Mouse (Mus musculus) adrenal gland, adult 8-10 months (tissue): ENCODE results near the gene Gabbr2. TPM values are rescaled to one million over a fixed set of nuclear protein-coding genes. Genes with fewer than 3 reads are reported as not detected.

Experiments
- DNase-seq: peaks from one replicate; pipeline ENCODE4 v3.0.0; 2022
- total RNA-seq, 4 experiments: library from RNA; stranded (reverse); gene quantifications; 2 replicates each; pipeline ENCODE4 v1.2.4; 2022

The Gabbr2 gene
- total RNA-seq, 4 experiments from 2014 or later: 0.31 to 0.52 (median 0.39) TPM

DNA sequence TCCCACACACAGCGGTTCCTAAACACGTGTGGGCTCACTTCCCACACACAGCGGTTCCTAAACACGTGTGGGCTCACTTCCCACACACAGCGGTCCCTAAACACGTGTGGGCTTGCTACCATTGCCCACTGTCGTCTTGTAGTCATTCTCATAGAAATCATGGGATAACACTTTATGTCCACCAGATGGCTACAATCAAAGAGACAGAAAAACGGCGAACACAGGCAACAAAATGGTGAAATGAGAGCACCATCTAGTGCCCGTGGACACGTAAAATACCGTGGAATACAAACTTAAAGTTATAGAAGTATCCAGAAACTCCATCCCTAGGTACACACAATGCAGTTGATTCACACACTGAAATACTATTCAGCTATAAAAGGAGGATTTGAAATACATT lies 285.9 kb downstream of the Gabbr2 start:
- no peak for DNase-seq

GRCm38 (mm10) chr4:46703146-46703545 lies 288.5 kb downstream of the Gabbr2 start:
- no peak for DNase-seq

GRCm38 (mm10) chr4:46700223-46700651 lies 291.4 kb downstream of the Gabbr2 start:
- no peak for DNase-seq

- DNase-seq: no peak
Observed at GRCm38 (mm10) chr4:46696467-46696866, 295.2 kb downstream of the Gabbr2 start.

- DNase-seq: no peak
Observed at GRCm38 (mm10) chr4:46690565-46690964, 301.1 kb downstream of the Gabbr2 start.

DNA sequence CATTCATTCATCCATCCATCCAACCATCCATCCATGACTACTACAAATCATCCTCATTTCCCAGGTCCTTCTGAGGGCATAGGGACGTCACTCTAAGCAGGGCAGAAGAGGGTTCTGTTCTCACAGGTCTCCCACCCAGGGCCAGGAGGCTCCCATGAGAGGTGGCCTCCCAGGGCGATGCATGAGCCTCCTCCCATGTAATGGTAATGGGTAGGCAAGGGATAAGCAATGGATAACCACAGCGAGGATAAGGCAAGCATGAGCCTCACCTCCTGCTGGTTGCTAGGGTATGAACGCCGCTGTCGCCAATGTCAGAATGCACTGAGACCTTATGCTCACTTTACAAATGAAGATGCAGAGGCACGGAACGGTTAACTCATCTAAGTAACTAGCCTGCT lies 301.7 kb downstream of the Gabbr2 start:
- no peak for DNase-seq

DNA sequence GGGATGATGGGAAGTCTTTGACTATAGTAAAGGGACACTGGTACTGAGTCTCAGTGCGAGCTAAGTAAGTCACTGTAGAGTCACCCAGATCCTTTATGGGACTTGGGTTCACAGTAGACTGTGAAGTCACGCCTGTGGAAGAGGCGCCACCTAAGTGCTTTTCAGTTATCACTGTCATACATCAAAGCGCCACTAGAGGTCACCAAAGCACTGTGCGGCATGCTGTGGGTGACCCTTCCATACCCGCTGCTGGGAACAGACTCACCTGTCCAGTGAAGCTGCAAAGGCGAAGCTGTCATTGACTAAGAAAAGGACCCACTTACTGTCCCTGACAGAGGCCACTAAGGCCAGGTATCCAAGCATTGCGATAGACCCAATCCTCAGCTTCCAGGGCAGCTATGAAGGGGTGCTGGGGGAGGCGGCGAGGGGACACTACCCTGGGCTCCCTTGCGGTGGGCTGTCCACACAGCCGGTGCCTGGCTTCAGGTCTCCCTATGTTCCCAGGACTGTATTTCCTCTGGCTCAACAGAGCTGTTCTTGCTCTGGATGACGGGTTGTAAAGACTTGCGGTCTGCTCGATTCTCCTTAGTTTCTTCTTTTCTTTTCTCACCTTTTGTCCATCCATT lies 302.2 kb downstream of the Gabbr2 start:
- DNase-seq: peak; percentile 22

DNA sequence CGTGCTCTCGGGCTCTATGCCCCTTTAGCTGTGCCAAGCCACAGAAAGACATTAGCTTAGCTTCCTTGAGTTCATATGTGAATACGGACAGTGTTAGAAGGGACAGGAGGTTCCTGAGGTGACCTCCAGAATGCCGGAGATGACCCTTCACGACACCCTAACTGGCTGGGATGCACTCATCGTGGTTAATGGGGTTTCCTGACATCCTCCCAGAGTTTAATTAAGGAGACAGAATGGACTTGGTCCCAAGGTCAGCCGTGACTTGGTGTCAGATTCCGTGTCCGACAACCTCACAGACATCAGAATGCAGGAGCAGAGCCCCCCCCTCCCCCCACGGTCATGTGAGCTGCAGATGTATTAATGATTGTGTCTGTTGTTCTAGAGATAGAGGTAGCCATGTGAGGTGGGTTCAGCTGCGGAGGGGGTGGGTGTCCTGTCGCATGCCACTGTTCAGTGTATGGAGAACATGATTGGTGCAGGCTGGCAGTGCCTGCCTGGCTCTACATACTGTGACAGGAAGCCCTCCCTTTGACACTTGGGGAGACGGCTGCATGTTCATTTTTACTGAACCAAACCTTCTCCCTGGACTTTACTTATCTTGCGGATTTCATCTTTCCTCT lies 303.4 kb downstream of the Gabbr2 start:
- DNase-seq: no peak

GRCm38 (mm10) chr4:46684160-46684559 lies 307.5 kb downstream of the Gabbr2 start:
- no peak for DNase-seq

GRCm38 (mm10) chr4:46676646-46677045 lies 315.0 kb downstream of the Gabbr2 start:
- DNase-seq: no peak

DNA sequence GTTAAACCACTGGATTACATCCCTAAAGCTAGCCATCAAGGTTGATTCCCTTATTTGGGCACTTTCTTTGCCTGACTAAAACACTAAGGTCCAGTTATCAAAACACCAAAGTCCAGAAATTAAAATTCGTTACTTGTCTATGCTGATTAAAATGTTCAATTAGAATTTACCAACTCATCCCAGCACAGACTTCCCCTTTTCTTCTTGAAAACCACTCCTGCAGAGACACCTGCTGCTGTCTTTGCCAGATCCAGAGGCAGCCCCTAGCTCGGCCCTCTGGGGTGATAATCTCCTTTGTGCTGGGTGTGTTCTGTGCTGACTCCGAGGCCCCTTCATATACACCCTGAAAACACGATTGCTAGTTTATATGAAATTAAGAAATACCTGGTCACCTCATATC lies 315.7 kb downstream of the Gabbr2 start:
- no peak for DNase-seq

- no peak for DNase-seq
Observed at GRCm38 (mm10) chr4:46675272-46675785, 316.3 kb downstream of the Gabbr2 start.

- DNase-seq: no peak
Observed at GRCm38 (mm10) chr4:46668620-46669019, 323.1 kb downstream of the Gabbr2 start.

DNA sequence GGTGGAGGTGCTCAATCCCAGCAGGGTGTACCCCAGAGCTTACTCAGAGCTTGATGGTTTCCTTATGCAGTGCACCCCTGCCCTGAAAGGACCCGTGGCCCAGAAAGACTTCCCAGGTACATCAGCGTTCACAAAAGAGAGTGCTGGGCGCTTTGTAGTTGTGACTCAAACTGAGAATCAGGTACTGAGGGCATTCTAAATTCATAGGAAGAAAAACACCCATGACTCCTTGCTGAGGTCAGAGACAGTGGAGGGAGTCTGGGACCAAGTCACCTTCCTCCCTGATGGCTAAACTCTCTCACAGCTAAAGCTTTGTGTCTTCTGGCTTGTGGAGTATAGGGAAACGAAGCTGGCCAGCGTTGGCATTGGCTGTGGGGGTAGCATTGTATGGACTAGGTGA lies 325.3 kb downstream of the Gabbr2 start:
- no peak for DNase-seq

- DNase-seq: no peak
Observed at GRCm38 (mm10) chr4:46665371-46665774, 326.3 kb downstream of the Gabbr2 start.

- DNase-seq: peak; percentile 66
Observed at GRCm38 (mm10) chr4:46664123-46665009, 327.3 kb downstream of the Gabbr2 start.

- no peak for DNase-seq
Observed at GRCm38 (mm10) chr4:46661433-46661832, 330.2 kb downstream of the Gabbr2 start.

DNA sequence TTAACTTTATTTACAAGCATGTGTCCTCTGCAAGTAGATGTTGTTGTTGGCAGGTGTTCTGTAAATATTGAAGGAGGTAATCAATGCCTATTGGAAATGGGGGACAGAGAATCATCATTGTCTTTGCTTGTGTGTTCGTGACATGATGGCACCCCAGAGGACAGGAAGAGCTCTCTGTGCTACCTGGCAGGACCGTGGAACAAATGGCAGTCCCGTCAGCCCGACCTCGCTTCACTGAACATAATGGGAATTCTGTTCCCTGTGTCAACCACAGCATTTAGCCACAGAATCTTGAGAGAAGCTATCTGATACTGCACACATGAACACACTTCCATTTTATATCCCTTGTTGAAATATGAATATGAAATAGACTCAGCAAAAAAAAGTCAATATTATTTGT lies 332.7 kb downstream of the Gabbr2 start:
- DNase-seq: no peak

DNA sequence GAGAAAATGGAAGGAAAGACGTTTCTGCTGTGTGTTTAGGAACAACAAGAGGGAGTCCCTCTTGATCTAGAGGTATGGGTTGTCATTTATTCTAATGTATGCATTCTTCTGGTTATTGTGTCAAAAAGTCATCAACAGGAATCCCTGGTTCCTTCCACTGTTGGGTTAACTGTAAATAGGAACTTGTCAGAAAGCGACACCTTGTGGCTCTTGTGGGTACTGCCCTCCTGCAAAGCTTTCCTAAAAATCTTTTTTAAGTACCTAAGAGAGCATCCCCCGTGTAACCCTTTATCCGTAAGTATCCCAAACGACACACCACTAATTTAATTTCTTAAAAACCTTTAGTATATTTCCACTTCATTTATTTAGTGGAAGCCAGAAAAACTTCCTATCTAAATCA lies 334.6 kb downstream of the Gabbr2 start:
- peak; percentile 37 for DNase-seq

GRCm38 (mm10) chr4:46655956-46656355 lies 335.7 kb downstream of the Gabbr2 start:
- no peak for DNase-seq

GRCm38 (mm10) chr4:46655298-46655697 lies 336.4 kb downstream of the Gabbr2 start:
- DNase-seq: no peak

DNA sequence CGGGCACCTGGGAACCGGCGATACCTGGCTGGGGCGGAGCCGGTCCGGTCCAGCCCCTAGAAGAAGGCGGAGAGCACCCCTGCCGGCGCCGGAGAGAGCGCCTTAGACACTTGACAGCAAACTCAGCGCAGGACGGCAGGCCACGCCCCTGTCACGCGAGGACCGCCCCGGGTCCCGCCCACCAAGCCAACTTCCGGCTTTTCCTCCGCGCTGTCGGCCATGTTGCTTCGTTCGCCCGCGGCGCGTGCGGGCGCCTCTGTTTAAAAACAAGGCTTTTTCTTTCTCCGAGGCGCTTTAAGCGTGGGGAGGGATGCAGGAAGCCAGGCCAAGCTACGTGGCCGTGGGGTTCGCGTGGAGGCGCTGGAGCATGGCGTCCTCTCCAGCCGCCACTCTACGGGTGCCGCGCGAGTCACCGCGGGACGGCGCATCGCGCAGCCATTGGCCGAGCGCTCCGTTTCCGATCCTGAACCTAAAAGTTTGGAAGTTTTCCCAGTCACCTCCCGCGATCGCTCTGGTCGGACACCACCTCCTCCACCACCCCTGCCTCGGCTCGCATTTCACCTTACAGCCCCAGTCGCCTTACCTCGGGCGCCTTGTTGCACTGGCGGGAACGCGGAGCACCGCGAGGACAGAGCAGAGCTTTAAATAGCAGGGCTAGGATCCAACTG lies 341.5 kb downstream of the Gabbr2 start, which contains the start of gene Tbc1d2:
Gene Tbc1d2, minus strand, starts transcription at position 124 of the 668 bp plus-strand sequence.
- peak; percentile 90 for DNase-seq

DNA sequence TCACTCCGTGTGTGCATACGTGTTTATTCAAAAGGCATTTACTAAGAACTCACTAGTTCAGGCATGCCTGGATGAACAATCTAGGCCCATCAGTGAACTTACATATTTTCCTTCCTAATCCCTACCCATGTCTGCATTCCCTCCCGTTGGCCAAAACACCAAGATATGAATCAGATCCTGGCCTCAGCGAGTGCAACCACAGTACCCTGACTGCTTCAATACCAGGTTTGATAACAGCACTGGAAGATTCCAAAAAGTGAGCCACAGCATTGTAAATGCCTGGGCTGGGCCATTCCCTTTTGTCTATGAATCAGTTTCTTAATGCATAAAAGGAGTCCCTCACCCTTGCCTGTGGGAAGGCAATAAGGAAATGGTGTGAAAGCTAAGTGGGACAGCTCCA lies 342.5 kb downstream of the Gabbr2 start:
- no peak for DNase-seq
